Mouse (Mus musculus): Measurements from ENCODE around the gene Elp4.

The Elp4 gene

DNA sequence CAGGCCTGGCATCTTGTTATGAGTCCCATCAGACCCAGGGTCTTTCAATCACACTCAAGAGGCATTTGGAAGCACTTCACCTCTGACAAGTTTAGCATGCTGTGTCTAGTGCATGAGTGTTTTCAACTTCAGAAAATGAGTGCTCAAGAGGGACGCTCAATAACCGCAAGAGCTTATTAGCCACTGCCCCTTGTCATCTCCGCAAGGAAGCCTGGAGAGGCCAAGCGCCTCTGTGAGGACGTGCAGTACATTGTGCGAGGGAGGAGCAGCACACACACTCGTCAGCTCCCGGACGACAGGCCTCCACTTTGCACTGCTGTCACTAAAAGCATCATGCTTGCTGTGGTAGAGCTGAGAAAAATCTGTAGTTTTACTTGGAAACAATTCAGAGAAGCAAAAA is 177.7 kb downstream of the Elp4 start:
- no peak for DNase-seq (ENCODE audit: low spot score)

DNA sequence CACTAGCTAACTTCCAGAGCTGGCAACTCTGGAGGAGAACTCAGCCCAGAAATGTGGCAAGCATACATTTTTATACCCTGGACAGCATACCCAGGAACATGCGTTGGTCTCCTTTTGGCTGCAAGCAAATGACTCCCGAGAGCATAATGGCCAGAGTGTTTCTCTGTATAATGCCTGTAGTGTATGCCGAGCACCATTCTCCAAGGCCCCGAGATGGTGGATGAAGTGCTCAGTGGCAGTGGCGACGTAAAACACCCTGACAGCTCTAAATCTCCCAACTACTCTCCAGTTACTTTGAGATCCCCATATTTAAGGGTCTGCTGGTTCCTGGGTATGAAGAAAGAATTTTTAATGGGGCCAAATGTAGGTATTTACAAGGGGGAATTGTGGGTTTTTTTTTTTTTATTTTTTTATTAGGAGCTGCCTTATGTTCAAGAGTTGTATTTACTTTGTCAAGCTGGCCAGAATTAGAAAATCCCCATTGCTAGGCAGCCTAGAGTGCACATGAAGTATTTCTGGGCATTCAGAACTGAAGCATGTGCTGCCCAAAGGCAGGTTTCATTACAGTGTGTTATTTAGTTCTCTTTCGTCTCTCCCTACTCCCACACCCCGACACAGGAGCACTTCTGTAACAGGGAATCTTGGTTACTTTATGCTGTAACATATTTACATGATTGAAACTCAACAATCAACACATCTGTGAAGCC is 188.8 kb downstream of the Elp4 start:
- DNase-seq (ENCODE audit: low spot score): no peak

DNA sequence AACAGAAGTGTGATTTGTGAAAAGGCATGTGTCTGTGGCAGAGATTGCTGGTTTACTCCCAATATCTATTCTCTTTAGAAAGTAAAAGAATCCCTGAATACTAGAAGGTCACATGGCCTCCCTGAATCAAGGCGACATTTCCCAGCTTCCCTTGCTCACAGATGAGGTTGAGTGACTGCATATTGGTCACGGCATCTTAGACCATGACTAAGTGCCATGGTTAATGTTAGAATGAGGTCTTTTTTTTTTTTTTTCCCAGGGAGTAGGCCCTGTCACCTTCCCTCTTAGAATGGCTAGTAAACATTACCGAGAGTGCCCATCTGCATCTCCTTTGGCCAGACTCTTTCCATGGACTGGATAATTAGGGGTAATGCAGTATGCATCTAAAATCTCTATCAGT is 193.9 kb downstream of the Elp4 start:
- no peak for DNase-seq (ENCODE audit: low spot score)

DNA sequence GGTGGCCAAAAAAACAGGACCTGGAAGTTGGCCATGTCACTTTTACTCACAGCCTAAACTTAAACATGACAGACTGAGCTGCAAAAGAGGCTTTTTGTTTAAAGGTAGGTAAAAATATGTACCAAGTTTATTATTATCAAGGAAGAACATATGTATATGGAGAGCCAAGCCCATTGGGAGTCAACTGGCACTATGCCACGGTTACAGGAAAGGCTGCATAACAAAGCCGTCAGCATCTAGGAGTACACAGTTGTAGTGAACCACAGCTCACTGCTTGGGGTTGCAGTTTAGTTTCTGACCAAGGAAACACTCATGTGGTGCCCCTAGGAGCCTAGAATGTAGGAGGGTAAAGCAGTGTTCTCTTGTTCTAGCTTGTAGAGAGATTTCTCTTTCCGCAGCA is 195.2 kb downstream of the Elp4 start:
- no peak for DNase-seq (ENCODE audit: low spot score)

DNA sequence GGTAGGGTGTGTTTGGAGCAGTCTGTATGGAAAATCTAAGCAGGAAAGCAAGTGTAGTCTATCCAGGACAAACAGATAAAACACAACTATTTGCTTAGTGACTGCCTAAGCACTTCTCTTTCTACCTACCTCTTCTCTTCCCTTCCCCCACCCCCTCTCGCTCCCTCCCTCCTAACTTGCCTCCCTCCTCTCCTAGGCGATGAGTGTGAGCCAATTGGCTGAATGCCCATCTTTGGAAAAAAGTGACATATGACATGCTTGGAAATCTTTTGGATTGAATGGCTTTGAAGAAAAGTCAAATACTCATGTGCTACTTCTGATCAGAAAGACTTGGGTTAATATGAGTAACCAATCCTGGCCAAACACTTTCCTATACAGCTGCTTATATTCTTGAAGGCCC is 199.0 kb downstream of the Elp4 start:
- no peak for DNase-seq (ENCODE audit: low spot score)

DNA sequence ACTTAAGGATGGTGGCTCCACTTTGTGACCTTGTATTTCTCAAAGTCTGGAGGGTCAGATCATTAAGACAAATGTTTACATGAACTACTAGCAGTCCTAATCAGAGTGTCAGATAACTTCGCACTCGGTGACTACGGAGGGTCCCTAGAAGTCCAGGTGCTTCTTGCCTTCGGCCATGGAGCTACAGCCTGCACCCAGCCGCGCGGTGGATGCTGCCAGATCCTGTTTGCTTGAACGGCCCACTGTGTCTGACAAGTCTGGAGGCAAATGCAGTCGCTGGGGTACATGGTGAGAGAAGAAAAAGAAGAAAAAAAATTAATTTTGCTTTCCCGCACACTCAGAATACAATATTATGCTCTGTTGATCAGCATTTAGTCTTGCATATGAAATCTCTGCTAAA is 201.8 kb downstream of the Elp4 start:
- no peak for DNase-seq (ENCODE audit: low spot score)

DNA sequence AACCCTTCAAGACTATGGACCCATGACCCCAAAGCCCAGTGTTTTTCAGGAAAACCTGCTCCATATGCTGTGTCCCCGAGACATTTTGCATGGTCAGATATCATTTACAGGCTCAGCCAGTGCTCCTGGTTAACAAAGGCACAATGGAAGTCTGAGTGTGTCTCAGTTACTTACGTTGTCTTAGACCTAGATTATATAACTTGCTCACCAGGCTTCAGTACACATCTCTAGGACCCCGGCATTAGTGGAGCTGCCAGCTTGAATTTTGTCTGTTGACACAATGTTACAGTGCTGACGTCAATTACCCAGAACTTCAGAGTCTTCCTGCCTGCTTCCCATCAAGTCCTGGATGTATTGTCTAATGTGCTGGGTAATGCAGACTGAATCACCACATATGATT is 202.6 kb downstream of the Elp4 start:
- no peak for DNase-seq (ENCODE audit: low spot score)

DNA sequence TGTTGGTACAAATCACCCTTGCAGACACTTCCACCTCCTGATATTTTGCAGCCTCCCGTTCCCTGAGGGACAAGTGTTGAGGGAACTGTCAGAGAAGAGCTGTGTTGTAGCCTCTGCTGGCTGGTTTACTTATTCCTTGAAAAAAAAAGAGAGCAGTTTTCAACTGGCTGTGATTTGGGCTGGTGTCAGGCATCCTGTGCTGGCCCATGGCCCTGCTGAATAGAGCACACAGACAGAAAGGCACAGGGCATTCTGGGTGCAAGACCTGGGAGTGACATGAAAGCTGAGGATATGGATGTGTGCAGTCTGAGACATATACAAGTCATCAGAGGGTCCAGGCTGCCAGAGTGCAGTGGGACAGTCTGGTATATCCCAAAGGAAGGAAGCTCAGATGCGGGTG is 205.7 kb downstream of the Elp4 start:
- DNase-seq (ENCODE audit: low spot score): no peak

DNA sequence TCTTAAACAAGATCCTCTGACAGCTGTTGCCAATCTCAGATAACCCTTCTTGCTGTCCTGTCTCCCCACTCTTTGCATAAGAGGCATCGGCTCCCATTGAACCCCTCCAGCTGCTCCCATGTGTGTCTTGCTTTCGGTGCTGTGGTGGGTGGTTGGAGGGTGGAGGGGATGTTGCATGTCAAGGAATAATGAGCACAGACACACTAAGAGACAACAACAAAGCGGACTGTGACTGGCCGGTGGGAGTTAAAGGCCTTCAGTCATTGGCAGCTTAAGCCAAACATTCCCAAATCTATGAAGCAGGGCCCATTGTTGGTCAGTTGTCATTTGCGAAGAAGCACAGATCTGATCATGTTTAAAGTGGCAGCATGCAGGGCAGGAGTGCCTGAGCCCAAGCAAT is 206.6 kb downstream of the Elp4 start:
- DNase-seq (ENCODE audit: low spot score): no peak

DNA sequence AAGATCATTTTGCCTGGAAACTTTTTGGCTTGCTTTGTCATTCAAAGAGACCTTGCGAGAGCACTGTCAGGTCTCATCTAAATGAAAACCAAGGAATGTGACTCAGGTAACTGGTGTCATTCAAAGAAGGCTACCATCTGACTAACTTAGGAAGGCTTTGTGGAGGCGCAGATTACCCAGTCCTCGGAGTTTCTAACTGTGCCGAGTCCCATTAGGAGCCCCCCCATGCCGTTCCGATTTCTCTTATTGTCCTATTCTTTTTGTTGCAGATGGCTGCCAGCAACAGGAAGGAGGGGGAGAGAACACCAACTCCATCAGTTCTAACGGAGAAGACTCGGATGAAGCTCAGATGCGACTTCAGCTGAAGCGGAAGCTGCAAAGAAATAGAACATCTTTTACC is 213.1 kb downstream of the Elp4 start:
- DNase-seq (ENCODE audit: low spot score): no peak

DNA sequence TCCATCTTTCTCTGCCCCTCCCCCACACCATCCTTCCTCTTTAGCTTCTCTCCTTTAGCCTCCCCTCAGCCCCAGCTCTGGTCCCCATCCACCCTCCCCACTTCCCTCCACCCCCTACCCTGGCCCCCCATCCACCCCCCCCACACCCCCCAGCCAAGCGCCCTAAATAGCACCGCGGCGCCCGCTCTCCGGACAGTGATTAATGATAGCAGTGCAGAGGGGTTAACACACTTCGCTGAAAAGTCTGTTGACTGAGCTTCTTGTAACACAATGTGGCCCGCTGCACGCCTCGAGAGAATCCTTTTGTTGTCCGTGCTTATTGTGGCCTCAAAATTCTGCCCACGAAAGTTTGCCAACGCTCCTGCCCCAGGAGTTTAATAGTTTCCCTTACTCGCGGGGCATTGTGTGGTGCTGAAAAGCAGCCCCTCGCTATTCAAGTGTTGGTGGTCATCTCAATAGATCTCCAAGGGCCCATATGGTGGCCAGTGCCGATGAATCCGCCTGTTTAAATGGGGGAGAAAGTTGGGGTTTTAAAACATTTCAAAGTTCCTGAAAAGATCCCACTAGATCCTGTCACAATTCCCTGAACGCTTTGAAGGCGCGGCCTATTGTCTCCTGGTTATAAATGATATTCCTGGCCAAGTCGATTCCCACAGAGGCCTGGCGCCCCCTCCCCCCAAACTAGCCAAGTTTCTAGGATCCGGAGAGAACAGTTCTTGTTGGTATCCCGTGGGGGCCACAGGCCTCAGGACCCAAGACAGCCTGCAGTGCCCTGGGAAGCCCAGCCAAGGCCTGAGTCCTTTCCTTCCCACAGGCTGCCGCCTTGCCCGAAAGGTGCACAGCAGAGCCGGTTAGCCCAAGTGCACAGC is 214.4 kb downstream of the Elp4 start:
- no peak for DNase-seq (ENCODE audit: low spot score)

DNA sequence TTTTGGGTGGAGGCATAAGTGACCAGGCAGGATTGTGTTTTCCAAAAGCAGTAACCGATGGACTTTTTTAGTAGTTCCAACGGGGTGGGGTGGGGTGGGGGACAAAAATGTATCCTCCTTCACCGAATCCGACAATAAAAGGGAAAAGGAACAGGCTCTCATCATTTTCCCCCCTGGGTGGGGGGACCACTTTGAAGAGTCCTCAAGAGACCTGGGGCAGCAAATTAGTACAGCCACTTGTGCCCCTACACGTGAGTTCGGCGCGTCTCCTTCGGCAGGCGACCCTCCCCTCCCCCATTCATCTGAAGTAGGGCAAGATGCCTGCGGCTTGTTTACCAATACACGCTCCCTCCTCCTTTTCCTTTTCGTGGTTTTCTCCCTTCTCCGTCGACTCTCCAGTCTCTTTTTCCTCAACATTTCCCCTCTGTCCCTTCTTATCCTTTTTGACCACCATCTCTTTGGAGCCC is 215.0 kb downstream of the Elp4 start:
- no peak for DNase-seq (ENCODE audit: low spot score)

DNA sequence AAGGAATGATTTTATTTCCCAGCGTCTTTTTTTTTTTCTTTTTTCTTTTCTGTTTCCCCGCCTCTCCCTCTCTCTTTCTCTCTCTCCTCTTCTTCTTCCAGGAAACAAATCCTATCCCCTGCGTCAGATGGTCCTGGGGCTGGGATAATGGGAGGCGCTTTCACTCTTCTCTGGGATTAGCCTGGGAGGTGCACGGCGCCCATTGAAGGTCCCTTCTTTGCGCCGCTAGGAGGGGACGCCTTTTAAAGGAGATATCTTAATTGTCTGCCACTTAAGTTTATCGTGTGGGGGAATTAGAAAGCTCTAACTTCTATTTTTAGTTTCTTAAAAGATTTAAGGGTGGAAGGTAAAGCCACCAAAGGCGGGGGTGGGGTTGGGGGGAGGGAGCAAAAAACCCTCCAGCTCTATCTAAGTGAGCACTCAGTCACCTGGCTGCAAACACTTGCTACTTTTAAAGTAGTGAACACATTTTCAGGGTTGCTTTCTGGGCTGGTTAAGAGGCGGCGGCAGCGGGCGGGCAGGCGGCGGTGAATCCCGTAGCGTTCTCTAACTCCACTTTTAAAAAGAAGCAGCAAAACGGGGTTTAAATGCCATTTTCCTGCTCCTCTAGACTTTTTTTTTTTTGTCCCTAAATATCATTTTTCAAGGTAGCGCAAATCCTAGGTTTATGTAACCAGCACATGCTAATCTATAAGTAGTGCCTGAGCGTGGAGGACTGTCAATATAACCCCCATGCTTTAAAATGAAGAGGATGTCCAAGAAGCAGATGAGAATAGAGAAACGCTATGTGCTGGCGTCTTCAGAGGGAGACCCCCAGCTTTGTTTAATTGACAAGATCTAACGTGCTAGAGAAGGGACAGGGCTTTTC is 215.7 kb downstream of the Elp4 start:
- no peak for DNase-seq (ENCODE audit: low spot score)

DNA sequence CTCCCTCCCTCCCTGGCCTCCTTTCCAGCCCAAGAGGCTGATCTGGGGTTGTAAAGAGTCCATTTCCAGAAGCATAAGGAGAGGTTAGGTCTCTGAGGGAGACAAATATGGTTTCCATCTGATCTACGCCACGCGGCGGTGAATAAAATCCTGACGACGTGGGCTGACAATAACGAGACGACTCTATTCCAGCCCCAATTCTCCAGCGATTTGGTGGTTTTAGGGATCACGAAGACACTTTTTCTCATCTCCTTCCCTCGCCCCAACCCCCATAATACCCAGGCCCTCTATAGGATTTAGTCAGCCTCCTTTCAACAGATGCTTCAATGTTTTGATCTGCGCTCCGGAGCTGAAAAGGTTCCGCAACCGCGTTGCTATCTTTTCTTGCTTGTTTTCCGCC is 216.4 kb downstream of the Elp4 start:
- DNase-seq (ENCODE audit: low spot score): no peak

DNA sequence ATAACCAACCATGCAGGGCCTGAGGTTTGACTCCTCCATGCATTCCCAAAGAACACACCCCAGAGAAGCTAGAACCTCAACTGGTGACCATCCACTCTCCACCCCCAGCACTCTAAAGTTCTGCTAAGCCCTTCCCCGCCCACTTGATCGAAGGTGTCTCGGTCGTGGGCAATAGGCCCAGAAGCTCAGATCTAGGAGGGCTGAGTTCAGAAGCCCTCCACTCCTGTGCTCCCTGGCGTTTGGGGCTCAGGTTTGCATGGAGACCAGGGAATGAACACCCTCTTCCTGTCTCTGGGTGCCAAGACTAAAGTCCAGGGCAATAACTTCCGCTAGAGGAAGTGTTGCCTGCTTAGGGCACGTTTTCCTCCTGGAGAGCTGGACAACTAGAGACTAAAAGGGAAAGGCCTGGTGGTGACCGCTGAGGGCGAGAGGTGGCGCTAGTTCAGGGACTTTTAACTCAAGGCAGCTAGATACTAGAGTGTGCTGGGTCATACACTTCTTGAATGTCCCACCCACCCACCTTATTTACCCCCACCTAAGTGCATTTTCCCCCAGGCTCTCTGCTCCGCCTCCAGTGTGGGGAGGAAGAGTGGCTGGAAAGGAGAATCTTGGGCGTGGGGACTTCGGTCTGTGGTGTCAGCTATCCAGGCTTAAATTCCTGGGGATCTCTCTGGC is 216.9 kb downstream of the Elp4 start:
- DNase-seq (ENCODE audit: low spot score): no peak

DNA sequence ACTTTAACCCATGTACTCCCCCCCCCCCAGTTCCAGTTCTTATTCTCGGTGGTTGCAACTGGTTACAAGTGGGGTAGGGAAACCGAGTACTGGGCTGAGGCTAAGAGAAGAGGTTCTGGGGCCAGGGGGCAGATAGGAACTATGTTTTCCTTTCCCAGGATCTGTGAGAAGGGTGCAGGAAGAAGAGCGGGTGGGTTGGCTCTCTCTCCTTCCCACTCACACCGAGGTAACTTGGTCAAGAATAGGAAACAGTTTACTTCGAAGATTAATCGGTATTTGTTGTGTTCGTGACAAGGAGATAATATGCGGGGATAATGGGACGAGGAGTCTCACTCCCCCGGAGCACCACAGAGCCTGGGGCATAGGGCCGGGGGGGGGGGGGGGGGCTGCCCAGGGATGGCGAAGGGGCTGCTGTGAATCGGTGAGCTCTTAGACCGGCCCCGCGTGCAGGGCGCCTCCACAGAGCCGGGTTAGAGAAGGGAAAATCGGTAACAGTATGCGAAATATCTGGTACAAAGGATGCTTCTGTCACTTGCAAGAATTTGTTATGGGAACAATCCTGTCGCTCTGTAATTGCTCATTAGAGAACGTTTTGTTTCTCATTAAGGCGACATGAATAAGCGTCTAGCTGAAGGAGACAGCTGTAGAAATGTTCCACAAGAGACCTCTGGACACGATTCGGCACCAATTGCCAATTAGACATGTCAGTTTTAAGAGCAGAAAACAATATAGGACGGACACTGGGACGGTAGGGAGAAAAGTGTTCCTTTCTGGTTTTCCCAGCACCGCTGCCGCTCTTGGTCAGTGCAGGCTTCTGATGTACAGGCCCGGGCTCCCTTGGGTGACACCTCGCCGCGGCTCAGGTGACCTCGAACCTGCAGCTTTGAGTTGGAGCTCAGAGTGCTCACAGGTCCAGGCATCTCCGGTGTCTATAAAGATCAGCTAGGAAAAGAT is 217.7 kb downstream of the Elp4 start:
- DNase-seq (ENCODE audit: low spot score): no peak

DNA sequence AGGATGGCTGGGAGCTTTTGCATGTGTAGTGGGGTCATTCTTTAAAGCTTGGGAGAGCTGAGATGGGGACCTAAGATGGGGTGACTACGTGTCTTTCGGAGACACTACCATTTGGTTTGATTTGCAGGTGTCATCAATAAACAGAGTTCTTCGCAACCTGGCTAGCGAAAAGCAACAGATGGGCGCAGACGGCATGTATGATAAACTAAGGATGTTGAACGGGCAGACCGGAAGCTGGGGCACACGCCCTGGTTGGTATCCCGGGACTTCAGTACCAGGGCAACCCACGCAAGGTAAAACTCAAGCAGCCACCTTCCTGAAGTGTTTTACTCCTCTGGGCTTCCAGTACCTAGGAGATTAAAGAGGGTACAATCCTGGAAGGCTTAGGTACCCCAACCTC is 218.7 kb downstream of the Elp4 start:
- no peak for DNase-seq (ENCODE audit: low spot score)

DNA sequence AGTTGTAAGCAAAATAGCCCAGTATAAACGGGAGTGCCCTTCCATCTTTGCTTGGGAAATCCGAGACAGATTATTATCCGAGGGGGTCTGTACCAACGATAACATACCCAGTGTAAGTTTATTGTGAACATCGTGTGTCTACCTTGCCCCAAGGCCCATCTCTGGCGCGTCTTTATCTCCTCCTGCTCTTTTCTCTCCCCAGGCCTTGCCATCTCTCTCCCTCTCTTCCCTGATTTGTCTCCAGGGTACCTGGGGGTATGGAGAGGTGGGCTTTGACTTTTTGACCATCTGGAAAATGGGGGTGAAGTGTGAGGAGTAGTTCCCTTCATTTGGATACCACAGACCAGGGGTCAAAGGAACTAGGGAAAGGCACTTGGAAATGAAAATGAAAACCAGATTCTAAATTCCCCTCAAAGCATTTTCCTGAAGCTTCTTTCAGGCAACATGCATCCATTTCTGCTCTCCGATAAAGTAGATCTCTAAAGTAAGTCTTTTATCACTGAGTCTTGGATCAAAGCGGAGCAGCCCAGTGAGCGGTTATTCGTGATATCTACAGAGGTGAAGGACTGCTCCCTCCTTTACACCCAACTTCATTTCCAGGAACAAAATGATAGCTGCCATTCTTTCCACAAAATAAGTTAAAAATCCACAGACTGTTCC is 219.2 kb downstream of the Elp4 start:
- no peak for DNase-seq (ENCODE audit: low spot score)

DNA sequence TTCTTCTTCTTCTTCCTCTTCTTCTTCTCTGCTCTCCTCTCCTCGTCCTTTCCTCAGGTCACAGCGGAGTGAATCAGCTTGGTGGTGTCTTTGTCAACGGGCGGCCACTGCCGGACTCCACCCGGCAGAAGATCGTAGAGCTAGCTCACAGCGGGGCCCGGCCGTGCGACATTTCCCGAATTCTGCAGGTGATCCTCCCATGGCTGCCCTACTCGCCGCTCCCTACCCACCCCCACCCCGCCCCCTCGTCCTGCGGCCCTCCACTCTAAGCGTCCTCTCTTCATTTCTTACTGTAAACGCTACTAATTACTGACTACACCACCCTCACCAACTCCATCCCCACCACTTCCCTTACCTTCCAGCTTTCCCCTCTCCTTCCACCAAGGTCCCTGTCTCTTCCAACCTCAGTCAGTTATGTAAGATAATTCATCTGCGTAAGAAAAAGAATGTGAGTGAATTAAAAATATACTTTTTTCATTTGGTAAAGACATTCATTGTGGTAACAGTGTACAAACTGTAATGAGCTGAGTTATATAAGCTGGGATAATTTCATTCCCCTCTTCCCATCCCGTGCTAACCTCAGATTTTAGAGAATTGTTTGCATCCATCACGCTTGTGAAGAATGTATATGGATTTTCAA is 220.5 kb downstream of the Elp4 start:
- no peak for DNase-seq (ENCODE audit: low spot score)
